Comparison of ENCODE assay signal across 11 mouse cellular contexts in genomic region chr1:74882828-74883227, GRCm38 (mm10). TPM values are rescaled to one million over a fixed set of nuclear protein-coding genes. Genes with fewer than 3 reads are reported as not detected.
DNase-seq lines count a peak whose midpoint lies in the region; ATAC-seq and TF ChIP-seq lines count a peak whose summit lies in the region.
"Had no signal": no experiment of that assay in that cellular context is flagged by ENCODE, and none has a peak within 500 bp of the region (broad histone marks: within the 10 kb centered on the region; RNA-seq: fewer than 3 reads in every experiment).

No protein-coding gene starts in this region.

- WGBS in heart, embryonic 13.5 days: 6% methylated on average over 8 of the region's 8 CpGs
- WGBS in hindbrain, embryonic 12.5 days: 2% methylated on average over 8 of the region's 8 CpGs
- WGBS in midbrain, embryonic 13.5 days: under 1% methylated on average over 8 of the region's 8 CpGs

- TF ChIP-seq POLR2A in bone marrow macrophage, adult 2 months (IDR thresholded peaks at IDR 0.05; ENCODE audit: borderline replicate concordance, low read depth, low read length): no peak

- peak overlapping the region; percentile 76 for H3K4me2 ChIP-seq in heart, embryonic 13.5 days
- H3K4me2 ChIP-seq in hindbrain, embryonic 12.5 days (replicated peaks): peak overlapping the region; percentile 57
- peak overlapping the region; percentile 72 for H3K4me2 ChIP-seq in midbrain, embryonic 13.5 days (replicated peaks)

- no peak overlapping the region; the same call in 1 of the 2 replicates for H3K9ac ChIP-seq in heart, embryonic 13.5 days
- H3K9ac ChIP-seq in hindbrain, embryonic 12.5 days: no peak overlapping the region
- no peak overlapping the region for H3K9ac ChIP-seq in midbrain, embryonic 13.5 days (replicated peaks)

- no peaks in the 10 kb centered on the region for H3K9me3 ChIP-seq in heart, embryonic 13.5 days
- no peaks in the 10 kb centered on the region for H3K9me3 ChIP-seq in hindbrain, embryonic 12.5 days (replicated peaks)
- H3K9me3 ChIP-seq in midbrain, embryonic 13.5 days: no peaks in the 10 kb centered on the region

- peak overlapping the region; percentile 49 for H3K4me3 ChIP-seq in heart, embryonic 13.5 days
- 0 out of 2 replicates have a peak overlapping the region, but pooled peaks have one; percentile 2 for H3K4me3 ChIP-seq in bone marrow macrophage, adult 2 months (ENCODE audit: insufficient read depth, low read length)
- H3K4me3 ChIP-seq in hindbrain, embryonic 12.5 days: no peak overlapping the region; the same call in 1 of the 2 replicates
- peak overlapping the region; percentile 43 for H3K4me3 ChIP-seq in midbrain, embryonic 13.5 days (replicated peaks)

- TF ChIP-seq CTCF in bone marrow macrophage, adult 2 months (IDR thresholded peaks at IDR 0.05; ENCODE audit: low read depth, low read length): no peak

- H3K4me1 ChIP-seq in heart, embryonic 13.5 days: peaks cover 34% of the 10 kb centered on the region
- H3K4me1 ChIP-seq in bone marrow macrophage, adult 2 months (ENCODE audit: control insufficient read depth, insufficient read depth, low read length): no peaks in the 10 kb centered on the region
- peaks cover 32% of the 10 kb centered on the region for H3K4me1 ChIP-seq in hindbrain, embryonic 12.5 days
- H3K4me1 ChIP-seq in midbrain, embryonic 13.5 days (replicated peaks): peaks cover 34% of the 10 kb centered on the region

- no peaks in the 10 kb centered on the region for H3K36me3 ChIP-seq in heart, embryonic 13.5 days
- H3K36me3 ChIP-seq in hindbrain, embryonic 12.5 days: no peaks in the 10 kb centered on the region
- H3K36me3 ChIP-seq in midbrain, embryonic 13.5 days: no peaks in the 10 kb centered on the region

- H3K27me3 ChIP-seq in heart, embryonic 13.5 days (replicated peaks): peaks cover 98% of the 10 kb centered on the region
- peaks cover 96% of the 10 kb centered on the region for H3K27me3 ChIP-seq in hindbrain, embryonic 12.5 days
- H3K27me3 ChIP-seq in midbrain, embryonic 13.5 days: peaks cover 94% of the 10 kb centered on the region

- H3K27ac ChIP-seq in heart, embryonic 13.5 days (replicated peaks): no peak overlapping the region
- H3K27ac ChIP-seq in bone marrow macrophage, adult 2 months (ENCODE audit: insufficient read depth, low read depth, low read length): no peak overlapping the region
- H3K27ac ChIP-seq in hindbrain, embryonic 12.5 days: no peak overlapping the region
- H3K27ac ChIP-seq in midbrain, embryonic 13.5 days: no peak overlapping the region

- no peak for DNase-seq in heart, adult 11 months
- DNase-seq in urinary bladder, adult 18-20 months (ENCODE audit: low spot score in 2 of 2): no peak
- DNase-seq in MN1 (ENCODE audit: low spot score): no peak
- DNase-seq in thymus, postnatal 4 days: no peak
- DNase-seq: adrenal gland, postnatal 10 days had no signal

- ATAC-seq in heart, embryonic 13.5 days (ENCODE audit: extremely low read depth, insufficient number of reproducible peaks, low FRiP score, low TSS enrichment): no peak
- peak; percentile 12; the same call in 1 of the 2 replicates for ATAC-seq in hindbrain, embryonic 12.5 days (ENCODE audit: low FRiP score)
- ATAC-seq in midbrain, embryonic 13.5 days: no peak

RNA-seq across cellular contexts. Expression of gene Fev, which starts 2.4 kb away (rescaled TPM):
- 0.90 and 1.4 TPM in 2 replicates for polyA plus RNA-seq in heart, embryonic 13.5 days (2015; fragmentation: Nextera tagmentation; extraction: Ambion mirVana)
- polyA plus RNA-seq in bone marrow macrophage, adult 2 months (2012; ENCODE audit: insufficient read depth, insufficient read length, missing spikeins): not detected in 2 replicates
- 7.0 and 7.6 TPM in 2 replicates for polyA plus RNA-seq in hindbrain, embryonic 12.5 days (2016; fragmentation: Nextera tagmentation; extraction: Ambion mirVana)
- polyA plus RNA-seq in midbrain, embryonic 13.5 days (2015; fragmentation: Nextera tagmentation; extraction: Ambion mirVana): 1.8 and 5.1 TPM in 2 replicates
- polyA plus RNA-seq: limb, embryonic 11.5 days; urinary bladder, adult 2 months had no signal

RNA-seq across cellular contexts. Expression of gene Cryba2, which starts 10.1 kb away (rescaled TPM):
- not detected in 2 replicates for polyA plus RNA-seq in heart, embryonic 13.5 days (2015; fragmentation: Nextera tagmentation; extraction: Ambion mirVana)
- polyA plus RNA-seq in bone marrow macrophage, adult 2 months (2012; ENCODE audit: insufficient read depth, insufficient read length, missing spikeins): not detected in 2 replicates
- 1.6 and 2.8 TPM in 2 replicates for polyA plus RNA-seq in hindbrain, embryonic 12.5 days (2016; fragmentation: Nextera tagmentation; extraction: Ambion mirVana)
- polyA plus RNA-seq in midbrain, embryonic 13.5 days (2015; fragmentation: Nextera tagmentation; extraction: Ambion mirVana): 0.64 and 1.9 TPM in 2 replicates
- polyA plus RNA-seq: limb, embryonic 11.5 days; urinary bladder, adult 2 months had no signal

RNA-seq across cellular contexts. Expression of gene Cdk5r2, which starts 28.1 kb away (rescaled TPM):
- not detected in 2 replicates for polyA plus RNA-seq in heart, embryonic 13.5 days (2015; fragmentation: Nextera tagmentation; extraction: Ambion mirVana)
- not detected in 2 replicates for polyA plus RNA-seq in bone marrow macrophage, adult 2 months (2012; ENCODE audit: insufficient read depth, insufficient read length, missing spikeins)
- 6.9 and 7.5 TPM in 2 replicates for polyA plus RNA-seq in hindbrain, embryonic 12.5 days (2016; fragmentation: Nextera tagmentation; extraction: Ambion mirVana)
- polyA plus RNA-seq in midbrain, embryonic 13.5 days (2015; fragmentation: Nextera tagmentation; extraction: Ambion mirVana): 4.8 and 7.1 TPM in 2 replicates
- polyA plus RNA-seq: limb, embryonic 11.5 days had no signal

RNA-seq across cellular contexts. Expression of gene Cfap65, which starts 52.6 kb away (rescaled TPM):
- not detected in 2 replicates for polyA plus RNA-seq in heart, embryonic 13.5 days (2015; fragmentation: Nextera tagmentation; extraction: Ambion mirVana)
- polyA plus RNA-seq in bone marrow macrophage, adult 2 months (2012; ENCODE audit: insufficient read depth, insufficient read length, missing spikeins): not detected in 2 replicates
- 0.85 and 1.9 TPM in 2 replicates for polyA plus RNA-seq in hindbrain, embryonic 12.5 days (2016; fragmentation: Nextera tagmentation; extraction: Ambion mirVana)
- 0.24 and 0.42 TPM in 2 replicates for polyA plus RNA-seq in midbrain, embryonic 13.5 days (2015; fragmentation: Nextera tagmentation; extraction: Ambion mirVana)
- polyA plus RNA-seq: limb, embryonic 11.5 days; urinary bladder, adult 2 months had no signal
